Mouse (Mus musculus): ENCODE results near the gene Med15.

Med15 gene

DNA sequence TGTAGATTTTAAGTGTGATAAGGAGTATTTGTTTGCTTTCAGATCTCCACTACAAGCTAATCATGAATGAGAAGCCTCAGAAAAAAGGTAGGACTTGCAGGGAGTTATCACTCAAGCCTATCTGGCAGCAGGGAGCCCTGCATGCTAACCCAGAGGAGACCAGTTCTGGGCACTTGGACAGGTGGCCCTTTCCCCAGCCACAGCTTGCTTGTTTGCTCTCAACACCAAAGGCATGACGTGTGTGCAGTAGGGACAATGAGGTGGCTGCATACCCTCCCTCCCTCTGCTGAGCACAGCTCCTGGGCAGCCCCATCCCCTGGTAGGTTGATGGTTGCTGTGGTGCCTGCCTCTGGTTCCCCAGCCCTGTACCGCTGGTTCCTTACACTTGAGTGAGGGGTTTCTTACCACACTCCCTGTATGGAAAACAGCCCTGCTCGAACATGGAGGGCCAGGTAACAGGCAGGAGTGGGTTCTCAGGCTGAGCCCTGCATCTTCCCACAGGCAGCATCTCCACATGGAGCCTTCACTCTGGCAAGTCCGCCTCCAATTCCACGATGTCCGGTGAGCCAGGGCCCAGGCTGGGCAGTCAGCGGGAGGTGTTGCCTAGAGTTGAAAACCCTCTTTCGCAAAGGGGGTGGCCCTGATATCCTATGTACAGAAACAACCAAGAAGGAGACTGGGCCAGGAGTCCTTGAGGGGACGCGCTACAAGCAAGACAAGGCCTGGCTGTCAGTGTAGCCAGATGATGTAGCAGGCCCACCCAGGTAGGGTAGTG lies 84.9 kb downstream of the Med15 start:
- no peak for DNase-seq (ENCODE audit: low spot score)

DNA sequence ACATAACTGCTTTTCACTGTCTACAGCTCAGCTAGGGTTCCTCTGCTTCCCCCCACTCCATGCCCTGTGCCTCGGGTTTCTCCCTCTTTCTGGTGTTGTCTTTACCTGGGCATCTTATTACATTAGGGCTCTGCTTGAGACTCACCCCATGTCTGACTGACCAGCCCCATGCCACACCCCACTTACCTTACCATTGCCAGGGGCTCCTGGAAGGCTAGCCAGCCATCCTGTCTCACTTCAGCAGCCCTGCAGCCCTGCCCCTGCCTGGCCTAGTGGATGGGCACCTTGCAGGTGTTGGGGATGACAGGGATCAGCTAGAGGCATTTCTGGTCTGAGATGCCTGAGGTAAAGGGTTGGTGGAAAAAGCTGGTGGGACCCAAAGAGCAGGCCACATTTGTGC lies 85.5 kb downstream of the Med15 start:
- DNase-seq (ENCODE audit: low spot score), result no peak

DNA sequence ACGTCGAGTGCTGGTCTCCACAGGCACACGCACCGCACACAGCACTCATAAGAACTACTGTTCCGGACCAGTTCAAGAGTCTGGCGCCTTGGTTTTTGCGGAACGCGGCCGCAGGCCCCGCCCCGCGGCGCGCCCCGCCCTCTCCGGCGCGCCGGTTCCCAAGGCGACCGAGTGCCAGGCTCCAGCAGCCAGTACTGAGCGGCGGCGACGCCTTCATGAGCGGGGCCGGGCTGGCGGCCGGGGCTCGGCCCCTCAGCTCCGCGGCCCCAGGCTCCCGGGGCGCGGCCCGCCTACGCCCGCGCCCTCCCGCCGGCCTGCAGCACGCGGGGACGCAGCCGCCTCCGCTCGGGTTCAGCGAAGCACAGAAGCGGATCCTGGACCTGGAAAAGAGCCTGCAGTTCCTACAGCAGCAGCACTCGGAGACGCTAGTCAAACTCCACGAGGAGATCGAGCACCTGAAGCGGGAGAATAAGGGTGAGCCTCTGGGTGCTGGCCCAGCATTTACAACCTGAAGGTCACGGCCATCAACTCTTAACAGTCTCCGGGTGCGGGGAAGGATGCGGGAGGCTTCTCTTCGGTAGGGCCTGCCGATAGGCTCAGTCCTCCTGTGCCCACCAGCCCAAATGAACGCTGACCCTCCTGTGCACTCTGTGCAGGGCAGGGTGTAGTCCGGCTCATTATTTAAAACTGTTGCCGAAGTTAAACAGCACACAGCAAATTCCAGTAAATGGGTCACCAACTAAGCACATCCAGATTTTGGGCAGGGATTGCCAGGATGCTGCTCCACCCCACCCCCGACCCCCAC lies 86.2 kb downstream of the Med15 start, which contains the start of gene Ccdc74a:
Ccdc74a (plus strand) TSS at position 161 of the 805 bp plus-strand sequence.
- peak; percentile 85 for DNase-seq (ENCODE audit: low spot score)

DNA sequence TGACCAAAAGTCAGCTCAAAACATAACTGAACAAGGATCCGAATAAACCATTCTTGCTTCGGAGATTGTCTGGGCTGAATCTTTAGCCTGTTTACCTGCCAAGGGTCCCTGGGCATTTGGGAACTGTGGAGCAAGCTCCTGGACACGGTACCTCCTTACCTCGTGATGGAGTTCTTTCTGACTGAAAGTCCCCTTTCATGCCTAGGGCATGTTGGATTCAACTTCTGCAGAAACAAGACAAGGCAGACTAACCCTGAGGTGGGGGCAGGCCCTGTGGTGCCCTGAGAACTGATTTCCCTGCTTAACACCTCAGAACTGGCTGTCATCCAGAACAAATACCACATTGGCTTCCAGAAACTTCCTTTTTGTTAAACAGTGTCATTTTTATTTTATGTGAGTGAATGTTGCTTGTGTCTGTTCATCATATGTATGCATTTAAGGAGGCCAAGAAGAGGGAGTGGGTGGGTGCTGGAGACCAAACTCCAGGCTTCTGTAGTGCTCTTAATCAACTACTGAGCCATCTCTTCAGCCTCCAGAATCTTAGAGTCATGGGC lies 89.2 kb downstream of the Med15 start:
- DNase-seq (ENCODE audit: low spot score), result no peak

DNA sequence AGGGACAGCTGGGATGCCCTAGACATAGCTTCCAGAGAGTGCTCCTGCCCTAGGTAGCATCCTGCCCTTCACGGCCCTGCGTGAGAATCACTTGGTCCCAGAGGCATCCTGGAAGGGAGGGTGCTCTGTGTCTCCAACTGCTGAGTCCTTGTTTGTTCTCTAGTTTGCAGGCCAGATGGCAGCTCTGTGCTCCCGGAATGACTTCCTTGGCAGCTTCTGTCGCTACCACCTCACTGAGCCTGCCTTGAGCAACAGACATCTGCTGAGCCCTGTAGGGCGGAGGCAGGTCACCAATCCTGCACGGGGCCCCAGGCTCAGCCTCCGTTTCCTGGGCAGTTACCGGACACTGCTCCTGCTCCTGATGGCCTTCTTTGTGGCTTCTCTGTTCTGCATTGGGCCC lies 90.4 kb downstream of the Med15 start:
- DNase-seq (ENCODE audit: low spot score), result no peak

GRCm38 (mm10) chr16:17641301-17641700 lies 91.4 kb downstream of the Med15 start:
- DNase-seq (ENCODE audit: low spot score), result no peak

DNA sequence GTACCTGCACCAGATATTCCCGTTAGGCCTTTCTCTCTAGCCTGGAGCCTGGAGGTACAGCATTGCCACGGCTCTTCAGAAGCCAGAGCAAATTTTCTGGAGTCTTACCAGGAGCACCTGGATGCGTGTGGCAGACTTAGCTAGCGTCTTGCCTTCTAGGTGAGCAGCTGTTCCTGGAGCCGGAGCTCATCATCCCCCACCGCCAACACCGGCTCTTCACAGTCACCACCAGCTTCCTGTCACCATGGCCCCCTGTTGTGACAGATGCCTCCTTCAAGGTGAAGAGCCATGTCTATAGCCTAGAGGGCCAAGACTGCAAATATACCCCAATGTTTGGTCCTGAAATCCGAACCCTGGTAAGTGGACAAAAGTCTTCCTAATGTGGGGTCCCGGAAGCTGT lies 92.0 kb downstream of the Med15 start:
- DNase-seq (ENCODE audit: low spot score), result no peak

GRCm38 (mm10) chr16:17639951-17640350 lies 92.7 kb downstream of the Med15 start:
- DNase-seq (ENCODE audit: low spot score), result no peak

- DNase-seq (ENCODE audit: low spot score), result no peak
Measured at GRCm38 (mm10) chr16:17639081-17639480, 93.6 kb downstream of the Med15 start.

DNA sequence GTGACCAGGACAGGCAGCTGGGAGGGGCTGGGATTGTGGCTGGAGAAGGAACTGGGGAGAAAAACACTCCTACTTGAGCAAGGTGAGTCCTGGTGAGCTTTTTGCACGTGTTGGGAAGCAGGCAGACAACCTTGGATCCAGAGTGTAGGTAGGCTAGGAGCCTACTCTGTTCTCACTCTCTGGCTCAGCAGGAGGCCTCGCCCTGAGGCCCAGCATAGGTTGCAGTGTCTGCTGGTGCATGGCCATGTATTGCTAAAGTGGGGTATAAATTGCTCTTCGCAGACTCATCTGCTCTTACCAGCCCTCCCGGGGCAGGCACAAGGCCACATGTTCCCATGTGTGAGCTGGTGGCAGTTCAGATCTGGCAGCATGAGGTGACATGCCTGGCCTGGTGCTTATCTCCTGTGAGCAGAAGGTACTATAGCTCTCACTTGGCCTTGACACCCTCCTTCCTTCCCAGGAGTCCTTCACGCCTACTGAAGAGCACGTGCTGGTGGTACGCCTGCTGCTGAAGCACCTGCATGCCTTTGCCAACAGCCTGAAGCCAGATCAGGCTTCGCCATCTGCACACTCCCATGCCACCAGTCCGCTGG lies 94.6 kb downstream of the Med15 start:
- no peak for DNase-seq (ENCODE audit: low spot score)

GRCm38 (mm10) chr16:17637610-17638009 lies 95.1 kb downstream of the Med15 start:
- no peak for DNase-seq (ENCODE audit: low spot score)

- no peak for DNase-seq (ENCODE audit: low spot score)
Measured at GRCm38 (mm10) chr16:17636904-17637303, 95.8 kb downstream of the Med15 start.

- DNase-seq (ENCODE audit: low spot score), result no peak
Measured at GRCm38 (mm10) chr16:17633481-17634181, 99.1 kb downstream of the Med15 start.

GRCm38 (mm10) chr16:17632580-17632979 lies 100.1 kb downstream of the Med15 start:
- no peak for DNase-seq (ENCODE audit: low spot score)

DNA sequence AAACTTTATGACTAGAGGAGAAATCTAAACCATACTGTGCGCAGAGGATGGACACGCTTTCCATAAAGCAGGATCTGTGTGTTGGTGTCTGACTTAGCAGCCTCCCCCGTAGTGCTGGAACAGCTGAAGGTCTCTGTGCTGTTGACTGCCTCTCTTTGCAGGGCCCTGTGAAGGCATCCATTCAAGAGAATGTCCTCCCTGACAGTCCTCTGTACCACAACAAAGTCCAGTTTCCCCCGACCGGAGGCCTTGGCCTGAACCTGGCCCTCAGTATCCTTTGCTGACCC lies 106.5 kb downstream of the Med15 start:
- DNase-seq (ENCODE audit: low spot score), result no peak

GRCm38 (mm10) chr16:17625488-17626268 lies 107.0 kb downstream of the Med15 start:
- DNase-seq (ENCODE audit: low spot score), result peak; percentile 29

DNA sequence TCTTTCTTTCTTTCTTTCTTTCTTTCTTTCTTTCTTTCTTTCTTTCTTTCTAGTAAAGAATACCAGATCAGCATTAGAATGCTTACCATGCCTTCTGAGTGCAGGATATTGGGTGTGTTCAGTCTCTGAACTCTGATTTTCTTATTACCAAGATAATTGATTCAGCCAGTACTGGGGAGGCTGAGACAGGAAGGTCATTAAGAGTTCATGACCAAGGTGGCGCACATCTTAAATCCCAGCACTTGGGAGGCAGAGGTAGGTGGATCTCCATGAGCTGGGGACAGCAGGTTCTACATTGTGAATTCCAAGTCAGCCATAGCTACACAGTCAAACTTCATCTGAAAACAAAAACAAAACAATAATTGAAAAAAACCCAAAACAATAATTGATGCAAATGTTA lies 110.8 kb downstream of the Med15 start:
- DNase-seq (ENCODE audit: low spot score), result no peak

DNA sequence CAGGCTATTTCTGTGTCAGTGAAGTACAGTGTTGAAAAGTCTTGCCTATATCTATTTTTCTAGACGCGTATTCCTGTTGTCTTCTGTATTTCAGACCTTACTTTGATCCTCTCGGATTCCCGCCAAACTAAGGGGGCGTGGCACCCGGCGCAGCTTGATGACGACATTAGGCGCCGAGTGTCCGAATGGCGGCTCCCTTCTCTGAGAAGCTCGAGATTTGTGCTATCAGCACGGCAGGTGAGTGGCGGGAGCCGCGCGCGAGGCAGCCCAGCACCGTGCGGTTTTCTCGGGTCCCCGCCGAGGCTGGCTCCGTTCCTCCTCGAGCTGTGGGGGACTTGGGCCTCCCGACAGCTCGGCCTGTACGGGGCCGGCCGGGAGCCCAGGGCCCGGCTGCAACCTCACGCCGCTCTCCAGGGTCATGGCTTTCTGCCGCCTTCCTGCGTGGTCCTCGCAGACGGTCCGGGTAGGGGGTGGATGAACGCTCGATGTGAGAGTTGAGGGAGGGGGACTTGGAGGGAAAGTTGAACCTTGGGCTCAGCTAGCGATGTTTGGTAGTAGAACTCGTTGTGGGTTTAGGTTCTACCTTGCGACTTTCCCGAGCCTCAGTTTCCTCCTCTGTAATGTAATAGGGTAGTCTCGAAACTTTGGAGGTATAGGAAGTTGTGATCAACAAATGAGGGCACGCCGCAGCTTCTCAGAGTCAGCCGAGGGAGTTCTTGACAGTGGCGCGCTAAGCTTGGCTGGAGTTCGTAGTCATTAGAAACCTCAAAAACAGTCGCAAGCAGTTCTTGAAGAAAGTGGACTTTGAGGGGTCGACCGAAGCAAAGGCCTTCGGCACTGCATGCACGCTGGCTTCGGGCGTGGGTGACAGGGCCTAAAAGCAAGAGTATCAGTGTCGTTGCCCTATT lies 113.2 kb downstream of the Med15 start, which contains the start of gene Smpd4:
Smpd4 (plus strand) TSS at position 157 of the 908 bp plus-strand sequence.
- DNase-seq (ENCODE audit: low spot score), result peak; percentile 89

DNA sequence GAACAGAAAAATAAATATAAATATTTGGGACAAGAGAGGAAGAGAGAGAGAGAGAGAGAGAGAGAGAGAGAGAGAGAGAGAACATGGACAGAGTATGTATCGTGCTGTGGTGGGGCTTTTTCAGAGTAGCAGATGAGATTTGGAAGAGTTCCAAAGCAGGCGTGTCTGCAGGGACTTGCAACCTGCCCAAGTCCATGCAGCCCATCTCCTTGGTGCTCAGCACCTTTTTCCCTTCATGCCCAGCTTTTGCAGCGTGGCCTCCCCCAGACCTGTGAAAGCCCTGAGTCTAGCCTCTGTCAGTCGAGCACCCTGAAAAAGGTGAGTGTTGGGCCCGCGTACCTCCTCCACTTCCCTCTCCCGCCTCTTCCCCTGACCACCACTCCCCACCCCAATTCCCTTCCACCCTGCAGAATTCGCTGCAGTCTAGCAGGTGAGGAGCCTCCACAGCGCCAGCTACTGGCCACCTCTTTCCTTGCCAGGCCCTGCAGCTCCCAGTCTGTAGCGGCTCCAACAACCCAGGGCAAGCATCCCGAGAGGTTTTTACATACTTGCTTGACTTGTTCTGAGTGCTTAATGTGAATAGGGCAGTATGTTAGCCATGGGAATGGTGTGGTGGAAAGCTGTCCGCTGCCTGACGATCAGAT lies 114.6 kb downstream of the Med15 start:
- DNase-seq (ENCODE audit: low spot score), result peak; percentile 39

DNA sequence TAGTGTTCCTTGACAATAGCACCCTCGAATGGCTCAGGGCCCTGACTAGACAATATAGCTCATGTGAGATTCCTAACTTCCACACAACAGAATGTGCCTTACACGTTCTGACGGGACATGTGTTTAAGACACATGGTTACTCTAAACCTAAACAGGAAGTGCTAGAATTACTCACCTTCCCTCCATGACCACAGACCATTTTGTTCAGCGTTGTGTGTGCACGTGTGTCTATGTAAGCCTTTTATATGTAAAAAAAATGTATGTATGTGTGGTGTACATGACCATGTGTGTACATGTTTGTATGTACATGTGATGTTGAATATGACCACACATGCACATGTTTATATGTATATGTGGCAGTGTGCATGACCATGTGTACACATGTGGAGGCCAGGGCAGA lies 116.5 kb downstream of the Med15 start:
- DNase-seq (ENCODE audit: low spot score), result no peak
